Mouse (Mus musculus): ENCODE results near the gene 2310033P09Rik.

2310033P09Rik gene

GRCm38 (mm10) chr11:59192059-59192386 is 16.1 kb upstream of the 2310033P09Rik start, which contains the start of gene Guk1:
Gene Guk1 (minus strand): TSS chr11:59192212.
- in situ Hi-C loops (cut with MboI; ENCODE audit: unreplicated experiment in 2 of 2) = no loop called here

DNA sequence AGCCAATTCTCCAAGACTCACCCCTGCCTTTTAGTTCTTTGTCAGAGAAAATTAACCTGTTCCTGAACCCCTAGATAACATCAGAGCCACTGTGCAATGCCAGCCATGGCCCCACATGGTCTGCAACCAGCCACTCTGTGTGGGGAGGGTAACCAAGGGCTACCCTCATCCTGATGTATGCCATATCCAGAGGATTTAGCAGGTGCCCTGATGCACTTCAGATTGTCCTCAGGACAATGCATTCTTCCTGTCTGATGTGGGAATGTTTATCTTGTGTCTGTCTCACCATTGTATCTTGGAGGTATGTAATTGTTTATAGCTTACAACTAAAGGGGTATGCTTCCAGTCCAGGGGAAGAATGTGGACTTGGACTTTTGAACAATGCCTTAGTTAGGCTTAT is 11.9 kb upstream of the 2310033P09Rik start:
- in situ Hi-C loops (cut with MboI; ENCODE audit: unreplicated experiment in 2 of 2) = no loop called here

DNA sequence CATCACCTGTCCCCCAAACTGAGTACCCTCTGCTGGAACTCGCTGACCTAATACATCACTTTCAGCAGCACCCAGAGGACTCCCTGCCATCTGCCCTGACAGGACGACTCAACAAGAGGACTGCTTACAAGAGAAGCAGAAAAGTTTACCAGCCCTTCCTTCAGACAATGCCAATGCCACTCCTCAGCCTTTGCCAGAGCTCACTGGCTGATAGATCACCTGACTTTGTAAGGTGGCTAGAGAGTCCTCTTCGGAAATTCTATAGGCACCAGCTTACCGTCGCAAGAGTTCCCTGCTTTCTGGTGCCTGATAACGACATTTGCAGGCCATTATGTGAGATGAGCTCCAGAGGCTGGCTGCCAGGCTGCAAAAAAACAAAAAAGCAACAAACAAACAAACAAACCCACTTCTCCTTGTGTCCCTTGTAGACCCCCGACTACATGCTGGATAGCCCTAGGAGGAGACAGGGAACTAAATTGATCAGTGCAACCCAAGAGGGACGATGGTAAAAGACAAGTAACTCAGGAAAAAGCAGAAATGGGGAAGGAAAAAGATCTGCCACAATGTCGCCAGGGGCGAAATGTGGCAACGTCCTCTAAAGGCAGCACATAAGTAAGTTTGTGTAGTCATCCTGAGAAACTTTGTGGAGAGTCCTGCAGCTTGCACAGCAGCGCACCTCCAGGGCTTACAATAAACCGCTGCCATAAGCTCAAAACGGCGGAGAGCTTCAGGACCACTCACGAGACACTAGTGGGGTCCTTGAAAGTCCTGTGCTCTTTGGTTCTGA is 6.7 kb upstream of the 2310033P09Rik start:
- in situ Hi-C loops (cut with MboI; ENCODE audit: unreplicated experiment in 2 of 2) = loop anchor here in 1 of 2 experiments (25.0 kb wide), 1 partner anchor 889 kb away; the partner anchor contains the start of gene Zfp692

DNA sequence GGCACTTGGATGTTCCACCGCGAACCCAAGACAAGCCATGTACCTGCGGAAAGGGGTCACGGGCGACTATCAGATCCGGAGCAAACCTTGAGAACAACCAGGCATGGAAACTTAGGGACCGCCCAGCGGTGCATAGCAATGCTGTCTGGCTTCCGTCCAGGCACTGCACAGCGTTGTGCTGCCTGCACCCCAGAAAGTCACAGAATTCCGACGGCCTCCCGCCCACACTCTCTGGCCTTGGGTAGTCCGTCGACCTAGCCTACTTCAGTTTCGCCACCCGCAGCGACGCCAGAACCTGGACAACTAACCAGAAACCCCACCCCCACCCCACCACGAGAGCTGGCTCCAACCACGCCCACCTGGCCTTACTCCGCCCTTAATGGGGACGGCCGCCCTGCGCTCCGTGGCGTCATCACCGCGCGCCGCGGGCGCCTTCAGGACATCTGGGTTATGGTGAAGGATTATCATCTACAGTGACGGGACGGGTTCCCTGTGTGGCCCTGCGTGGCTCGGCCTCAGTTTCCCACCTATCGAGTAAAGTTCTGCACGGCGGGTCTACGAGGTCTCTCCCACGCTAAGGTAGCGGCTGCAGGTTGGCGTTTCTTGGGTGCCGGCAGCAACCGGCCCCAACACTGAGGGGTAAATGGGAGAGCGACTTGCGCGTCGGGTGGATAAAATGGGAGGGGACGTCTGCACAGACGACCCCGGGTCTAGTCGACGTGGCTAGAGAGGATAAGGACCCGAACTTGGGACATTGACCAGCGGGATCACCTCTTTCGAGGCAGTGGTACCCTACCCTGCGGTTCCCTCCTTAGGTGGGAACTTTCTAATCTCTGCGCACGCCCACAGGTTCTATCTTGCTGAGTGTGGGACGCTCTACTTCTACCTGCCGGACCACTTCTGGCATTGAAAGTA is 5.8 kb upstream of the 2310033P09Rik start, which contains the start of gene Mrpl55:
Gene Mrpl55 (plus strand): TSS at position 406 of the 915 bp plus-strand sequence.
- in situ Hi-C loops (cut with MboI; ENCODE audit: unreplicated experiment in 2 of 2) = loop anchor here in 1 of 2 experiments (25.0 kb wide), 1 partner anchor 890 kb away; the partner anchor contains the start of gene Zfp692

DNA sequence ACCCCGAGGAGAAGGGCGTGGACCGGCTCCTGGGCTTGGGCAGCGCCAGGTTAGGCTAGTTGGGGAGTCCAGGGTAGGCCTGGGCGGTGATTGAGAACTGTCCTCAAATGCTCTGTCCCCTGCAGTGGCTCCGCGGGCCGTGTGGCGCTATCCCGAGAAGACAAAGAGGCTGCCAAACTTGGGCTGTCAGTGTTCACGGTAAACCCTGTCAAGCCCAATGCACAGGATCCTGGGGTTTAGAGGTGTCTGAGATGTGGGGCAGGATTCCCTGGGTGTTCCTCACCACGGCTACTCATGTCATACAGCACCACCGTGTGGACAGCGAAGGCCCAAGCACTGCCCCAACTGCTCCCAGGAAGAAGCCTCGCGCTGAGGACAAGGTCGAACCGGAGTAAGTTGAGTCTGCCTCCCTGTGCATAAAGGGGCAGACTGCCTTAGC is 901 bp downstream of the 2310033P09Rik start:
- in situ Hi-C loops (cut with MboI; ENCODE audit: unreplicated experiment in 2 of 2) = loop anchor here in 1 of 2 experiments (25.0 kb wide), 1 partner anchor 897 kb away; the partner anchor contains the start of gene Zfp692

DNA sequence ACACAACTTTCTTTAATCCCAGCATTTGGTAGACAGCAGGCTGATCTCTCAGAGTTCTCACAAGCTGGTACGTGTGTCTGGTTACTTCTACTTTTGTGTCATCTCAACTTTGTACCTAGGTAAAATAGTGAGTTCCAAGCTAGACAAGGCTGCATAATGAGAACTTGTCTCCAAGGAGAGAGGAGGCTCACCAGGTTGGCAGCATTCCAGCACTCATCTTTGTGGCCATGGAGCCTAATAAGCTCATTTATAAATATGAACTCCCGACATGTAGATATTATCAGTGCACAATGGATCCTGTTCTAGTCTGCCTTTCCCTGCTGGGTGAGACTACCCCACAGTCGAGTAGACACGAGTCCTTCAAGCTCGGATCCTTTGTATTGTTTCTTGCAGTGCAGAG is 1.5 kb downstream of the 2310033P09Rik start:
- in situ Hi-C loops (cut with MboI; ENCODE audit: unreplicated experiment in 2 of 2) = loop anchor here in 1 of 2 experiments (25.0 kb wide), 1 partner anchor 897 kb away; the partner anchor contains the start of gene Zfp692

- in situ Hi-C loops (cut with MboI; ENCODE audit: unreplicated experiment in 2 of 2) = loop anchor here in 1 of 2 experiments (25.0 kb wide), 1 partner anchor 898 kb away; the partner anchor contains the start of gene Zfp692
Observed at GRCm38 (mm10) chr11:59210020-59210419, 1.9 kb downstream of the 2310033P09Rik start.

- in situ Hi-C loops (cut with MboI; ENCODE audit: unreplicated experiment in 2 of 2) = loop anchor here in 1 of 2 experiments (25.0 kb wide), 1 partner anchor 899 kb away; the partner anchor contains the start of gene Zfp692
Observed at GRCm38 (mm10) chr11:59211561-59211960, 3.4 kb downstream of the 2310033P09Rik start.

DNA sequence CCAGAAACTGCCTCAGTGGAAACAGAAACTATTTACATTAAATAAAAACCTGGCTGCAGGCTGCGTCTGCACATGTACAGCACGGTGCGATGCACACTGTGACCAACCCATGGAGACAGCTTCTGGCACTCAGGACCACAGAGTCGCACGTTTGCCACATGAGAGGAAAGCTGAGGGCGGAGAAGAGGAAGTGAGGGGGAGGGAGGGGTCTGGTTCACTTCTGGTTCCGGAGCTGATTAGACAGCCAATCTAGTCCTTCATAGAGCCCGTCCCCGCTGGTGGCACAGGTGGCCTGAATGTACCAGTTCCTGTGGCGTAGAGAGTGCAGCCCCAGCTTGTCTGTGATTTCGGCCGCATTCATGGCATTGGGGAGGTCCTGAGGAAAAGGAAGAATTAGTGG is 4.2 kb downstream of the 2310033P09Rik start:
- in situ Hi-C loops (cut with MboI; ENCODE audit: unreplicated experiment in 2 of 2) = loop anchor here in 1 of 2 experiments (25.0 kb wide), 1 partner anchor 900 kb away; the partner anchor contains the start of gene Zfp692

GRCm38 (mm10) chr11:59212892-59213494 is 4.9 kb downstream of the 2310033P09Rik start:
- in situ Hi-C loops (cut with MboI; ENCODE audit: unreplicated experiment in 2 of 2) = loop anchor here in 1 of 2 experiments (25.0 kb wide), 1 partner anchor 901 kb away; the partner anchor contains the start of gene Zfp692

DNA sequence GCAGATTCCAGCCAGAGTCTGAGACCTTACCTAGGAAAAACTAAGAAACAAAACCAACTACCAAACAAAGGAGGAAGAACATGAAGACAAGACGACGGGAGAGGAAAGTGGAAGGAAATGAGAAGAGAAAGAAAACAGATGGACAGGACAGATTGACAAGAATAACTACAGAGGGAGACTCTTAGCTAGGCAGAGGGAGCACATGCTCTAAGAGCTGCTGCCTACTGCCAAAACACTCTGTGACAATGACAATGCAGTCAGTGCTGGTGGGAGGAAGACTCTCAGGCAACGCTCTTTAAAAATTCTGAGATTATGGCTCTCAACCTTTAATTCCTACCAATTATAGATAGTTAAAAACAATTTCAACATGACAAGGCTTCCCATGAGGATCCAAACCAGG is 8.8 kb downstream of the 2310033P09Rik start:
- in situ Hi-C loops (cut with MboI; ENCODE audit: unreplicated experiment in 2 of 2) = loop anchor here in 1 of 2 experiments (25.0 kb wide), 1 partner anchor 905 kb away; the partner anchor contains the start of gene Zfp692

DNA sequence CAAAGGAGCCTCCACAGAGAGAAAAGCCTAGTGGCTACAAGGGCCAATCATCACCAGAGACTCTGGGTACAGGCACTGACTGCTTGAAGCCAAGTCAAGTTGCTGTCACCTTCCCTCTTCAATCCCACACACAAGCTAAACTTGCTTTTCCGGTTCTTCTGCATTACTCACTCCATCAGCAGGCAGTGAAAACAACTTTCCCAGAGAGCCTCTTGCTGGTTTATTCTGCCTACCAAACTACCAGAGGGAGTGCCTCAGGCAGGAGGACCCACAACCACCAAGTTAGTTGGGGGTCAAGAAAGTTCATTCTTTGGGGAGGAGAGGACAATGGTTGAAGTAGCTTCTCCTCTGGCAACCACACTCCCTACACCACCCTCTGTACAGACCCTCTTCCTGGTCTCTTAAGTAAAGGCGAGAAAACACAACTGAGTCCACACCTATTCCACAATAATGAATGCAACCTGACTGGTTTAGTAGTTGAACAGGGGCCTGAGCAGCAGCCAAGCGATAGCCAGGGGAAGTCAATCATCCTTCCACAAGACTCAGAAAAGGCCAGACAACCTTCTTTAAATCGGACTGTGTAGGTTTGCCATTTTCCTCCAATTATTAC is 10.4 kb downstream of the 2310033P09Rik start:
- in situ Hi-C loops (cut with MboI; ENCODE audit: unreplicated experiment in 2 of 2) = loop anchor here in 1 of 2 experiments (25.0 kb wide), 1 partner anchor 906 kb away; the partner anchor contains the start of gene Zfp692

GRCm38 (mm10) chr11:59219064-59219463 is 10.9 kb downstream of the 2310033P09Rik start:
- in situ Hi-C loops (cut with MboI; ENCODE audit: unreplicated experiment in 2 of 2) = loop anchor here in 1 of 2 experiments (25.0 kb wide), 1 partner anchor 907 kb away; the partner anchor contains the start of gene Zfp692

GRCm38 (mm10) chr11:59221604-59222003 is 13.5 kb downstream of the 2310033P09Rik start:
- in situ Hi-C loops (cut with MboI; ENCODE audit: unreplicated experiment in 2 of 2) = loop anchor here in 1 of 2 experiments (25.0 kb wide), 1 partner anchor 909 kb away; the partner anchor contains the start of gene Zfp692

DNA sequence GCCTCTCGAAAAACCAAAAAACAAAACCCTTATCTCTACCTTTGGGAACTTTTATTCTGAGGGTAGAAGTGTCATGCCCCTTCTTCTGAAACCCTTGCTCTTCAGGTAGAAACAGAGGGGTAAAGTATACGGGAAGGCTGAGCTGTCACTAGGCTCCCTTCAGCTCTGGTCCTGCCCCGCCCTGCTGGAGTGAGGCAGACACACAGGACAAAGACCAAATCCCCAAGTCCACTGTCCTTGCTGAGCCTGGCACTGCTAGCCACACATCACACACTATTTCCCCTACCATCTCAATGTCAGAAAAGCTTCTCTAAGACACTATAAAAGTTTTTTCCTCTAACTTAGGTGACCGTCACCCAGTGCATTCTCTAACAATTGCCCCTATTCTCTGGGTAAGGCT is 14.2 kb downstream of the 2310033P09Rik start:
- in situ Hi-C loops (cut with MboI; ENCODE audit: unreplicated experiment in 2 of 2) = loop anchor here in 1 of 2 experiments (25.0 kb wide), 1 partner anchor 910 kb away; the partner anchor contains the start of gene Zfp692

- in situ Hi-C loops (cut with MboI; ENCODE audit: unreplicated experiment in 2 of 2) = loop anchor here in 1 of 2 experiments (25.0 kb wide), 1 partner anchor 912 kb away; the partner anchor contains the start of gene Zfp692
Observed at GRCm38 (mm10) chr11:59224025-59224424, 15.9 kb downstream of the 2310033P09Rik start.

- in situ Hi-C loops (cut with MboI; ENCODE audit: unreplicated experiment in 2 of 2) = loop anchor here in 1 of 2 experiments (25.0 kb wide), 1 partner anchor 912 kb away; the partner anchor contains the start of gene Zfp692
Observed at GRCm38 (mm10) chr11:59224470-59224869, 16.3 kb downstream of the 2310033P09Rik start.

GRCm38 (mm10) chr11:59225167-59225566 is 17.0 kb downstream of the 2310033P09Rik start:
- in situ Hi-C loops (cut with MboI; ENCODE audit: unreplicated experiment in 2 of 2) = no loop called here

GRCm38 (mm10) chr11:59226251-59226650 is 18.1 kb downstream of the 2310033P09Rik start:
- in situ Hi-C loops (cut with MboI; ENCODE audit: unreplicated experiment in 2 of 2) = no loop called here
